Mouse (Mus musculus): ENCODE measurements around the gene Trpc1. TPM values are rescaled to one million over a fixed set of nuclear protein-coding genes. Genes with fewer than 3 reads are reported as not detected.

Gene Trpc1
- 2.1 and 3.2 TPM in 2 replicates for polyA plus RNA-seq (2014; fragmentation: Nextera tagmentation; extraction: Ambion mirVana)

DNA sequence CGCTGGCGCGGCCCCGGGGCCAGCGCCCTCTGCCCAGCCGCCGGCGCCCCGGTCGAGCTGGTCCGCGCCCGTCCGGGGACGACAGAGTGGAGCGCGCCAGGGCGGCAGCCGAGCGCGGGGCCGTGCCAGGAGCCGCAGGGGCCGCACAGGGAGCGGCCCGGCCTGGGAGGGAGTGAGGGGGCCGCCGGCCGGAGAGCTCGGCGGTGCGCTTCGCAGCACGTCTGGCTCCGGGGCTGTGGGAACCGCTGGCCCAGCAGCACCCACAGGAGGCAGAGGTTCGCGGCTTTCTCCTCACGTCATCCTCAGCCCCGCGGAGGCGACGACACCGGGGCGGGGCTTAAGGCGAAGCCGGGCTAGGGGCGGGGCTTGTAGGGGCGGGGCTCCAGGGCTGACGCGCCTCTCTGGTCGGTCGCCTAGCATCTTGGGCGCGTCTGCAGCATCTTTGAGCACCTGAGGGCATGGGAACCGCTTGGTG is at the start of gene Trpc1:
Trpc1 (minus strand) TSS at position 339 of the 475 bp plus-strand sequence.
- 0% methylated on average over 31 of the region's 56 CpGs for WGBS
- peak within 1 kb of the TSS; percentile 79 for H3K9ac ChIP-seq (ENCODE audit: low read length)
- peak within 1 kb of the TSS; percentile 89 for H3K4me3 ChIP-seq (ENCODE audit: low read depth, low read length)
- H3K27me3 ChIP-seq (ENCODE audit: control insufficient read depth, insufficient read depth, low read length) = peaks cover 8% of the 10 kb centered on the region; the same call in 1 of the 2 replicates
- DNase-seq (ENCODE audit: low spot score) (peak; percentile 91), ATAC-seq (ENCODE audit: insufficient read depth, low FRiP score, low TSS enrichment) (peak; percentile 98)
- 0 out of 2 replicates have a peak within 1 kb of the TSS, but pooled peaks have one; percentile 49 for H3K27ac ChIP-seq (ENCODE audit: low read depth, low read length)
- peak within 1 kb of the TSS; percentile 88 for H3K4me2 ChIP-seq (ENCODE audit: low read depth)
- H3K4me1 ChIP-seq (ENCODE audit: control insufficient read depth, insufficient read depth, low read length) = peaks cover 7% of the 10 kb centered on the region
- no peaks in the 10 kb centered on the region for H3K36me3 ChIP-seq (ENCODE audit: control insufficient read depth, insufficient read depth, low read length)
- H3K9me3 ChIP-seq (ENCODE audit: control insufficient read depth, low read length) = no peaks in the 10 kb centered on the region

DNA sequence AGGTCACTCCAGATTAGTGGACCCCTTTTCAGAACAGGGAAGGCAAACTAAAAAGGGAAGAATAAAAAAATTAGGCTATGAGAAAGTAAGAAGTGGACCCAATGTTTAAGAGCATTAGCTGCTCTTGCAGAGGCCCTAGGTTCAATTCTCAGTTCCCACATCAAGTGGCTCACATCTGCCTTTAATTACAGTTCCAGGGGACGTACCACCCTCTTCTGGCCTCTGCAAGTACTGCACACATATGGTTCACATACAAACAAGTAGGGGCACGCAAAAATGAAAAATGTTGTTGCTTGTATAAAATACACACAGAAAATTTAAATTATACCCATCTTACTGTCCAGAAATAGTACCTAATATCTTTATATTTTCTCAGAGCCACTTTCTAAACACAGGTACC is 46.1 kb upstream of the Trpc1 start:
- ATAC-seq (ENCODE audit: insufficient read depth, low FRiP score, low TSS enrichment) = no peak
- 91% methylated on average over 2 of the region's 2 CpGs for WGBS

DNA sequence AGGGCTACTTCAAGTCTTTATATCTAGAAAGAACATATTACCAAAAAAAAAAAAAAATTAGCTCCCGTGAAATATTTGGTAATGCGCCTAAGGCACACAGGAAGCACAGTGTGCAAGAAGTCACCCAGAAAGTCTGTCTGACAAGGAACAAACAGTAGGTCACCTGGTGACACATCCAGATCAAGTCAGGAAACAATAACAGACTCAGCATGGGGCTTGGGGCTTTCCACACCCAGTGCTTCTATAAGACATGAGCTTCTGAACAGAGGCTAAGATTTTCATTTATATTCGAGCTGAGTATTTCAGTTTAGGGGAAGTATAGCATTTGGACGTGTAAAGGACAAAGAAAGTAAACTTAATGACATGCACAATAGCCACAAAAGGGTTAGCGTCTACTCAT is 45.7 kb upstream of the Trpc1 start:
- WGBS = 72% methylated on average over 5 of the region's 5 CpGs
- no peak overlapping the region for H3K27ac ChIP-seq (ENCODE audit: low read depth, low read length)
- no peak overlapping the region for H3K4me3 ChIP-seq (ENCODE audit: low read depth, low read length)
- no peak overlapping the region for H3K4me2 ChIP-seq (ENCODE audit: low read depth)
- no peaks in the 10 kb centered on the region for H3K36me3 ChIP-seq (ENCODE audit: control insufficient read depth, insufficient read depth, low read length)
- no peak for ATAC-seq (ENCODE audit: insufficient read depth, low FRiP score, low TSS enrichment)
- no peak for DNase-seq (ENCODE audit: low spot score)
- no peaks in the 10 kb centered on the region for H3K27me3 ChIP-seq (ENCODE audit: control insufficient read depth, insufficient read depth, low read length)
- no peaks in the 10 kb centered on the region for H3K4me1 ChIP-seq (ENCODE audit: control insufficient read depth, insufficient read depth, low read length)
- H3K9me3 ChIP-seq (ENCODE audit: control insufficient read depth, low read length) = no peaks in the 10 kb centered on the region
- H3K9ac ChIP-seq (ENCODE audit: low read length) = no peak overlapping the region

More for the DNA sequence above, 46.1 kb upstream of the Trpc1 start:
- Histone ChIP-seq H3K4me1 (ENCODE audit: control insufficient read depth, insufficient read depth, low read length) (no peaks in the 10 kb centered on the region), H3K9me3 (ENCODE audit: control insufficient read depth, low read length) (no peaks in the 10 kb centered on the region), H3K4me3 (ENCODE audit: low read depth, low read length) (no peak overlapping the region), H3K9ac (ENCODE audit: low read length) (no peak overlapping the region), H3K36me3 (ENCODE audit: control insufficient read depth, insufficient read depth, low read length) (no peaks in the 10 kb centered on the region), H3K4me2 (ENCODE audit: low read depth) (no peak overlapping the region), H3K27ac (ENCODE audit: low read depth, low read length) (no peak overlapping the region), H3K27me3 (ENCODE audit: control insufficient read depth, insufficient read depth, low read length) (no peaks in the 10 kb centered on the region)
- DNase-seq (ENCODE audit: low spot score) = no peak

DNA sequence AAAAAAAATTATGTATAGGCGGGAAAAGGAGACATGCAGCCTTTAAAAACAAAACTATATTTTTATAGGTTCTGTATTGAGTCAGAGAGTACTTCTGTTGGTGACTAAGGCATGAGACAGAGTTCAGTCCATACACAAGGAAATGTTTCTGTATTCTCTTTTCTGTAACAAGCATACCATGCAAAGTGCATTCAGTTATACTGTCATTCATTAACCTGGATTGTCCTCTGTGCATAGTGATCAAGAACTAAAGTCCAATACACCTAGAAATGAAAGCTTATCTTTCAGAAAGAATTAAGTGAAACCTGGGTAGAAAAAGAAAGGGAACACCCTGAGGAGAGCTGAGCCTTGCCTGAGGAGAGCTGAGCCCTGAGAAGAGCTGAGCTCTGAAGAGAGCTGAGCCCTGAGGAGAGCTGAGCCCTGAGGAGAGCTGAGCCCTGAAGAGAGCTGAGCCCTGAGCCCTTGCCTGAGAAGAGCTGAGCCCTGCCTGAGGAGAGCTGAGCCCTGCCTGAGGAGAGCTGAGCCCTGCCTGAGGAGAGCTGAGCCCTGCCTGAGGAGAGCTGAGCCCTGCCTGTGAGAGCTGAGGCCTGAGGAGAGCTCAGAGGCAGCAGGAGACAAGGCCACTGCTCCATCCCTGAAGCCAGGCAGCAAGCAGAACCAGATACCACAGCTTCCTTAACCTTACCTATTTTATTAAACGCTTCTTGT is 45.1 kb upstream of the Trpc1 start:
- ATAC-seq (ENCODE audit: insufficient read depth, low FRiP score, low TSS enrichment) (no peak), DNase-seq (ENCODE audit: low spot score) (no peak)
- no peaks in the 10 kb centered on the region for H3K4me1 ChIP-seq (ENCODE audit: control insufficient read depth, insufficient read depth, low read length)
- H3K9ac ChIP-seq (ENCODE audit: low read length) = no peak overlapping the region
- WGBS = 87% methylated on average over 2 of the region's 2 CpGs
- H3K4me2 ChIP-seq (ENCODE audit: low read depth) = no peak overlapping the region
- H3K4me3 ChIP-seq (ENCODE audit: low read depth, low read length) = no peak overlapping the region
- H3K9me3 ChIP-seq (ENCODE audit: control insufficient read depth, low read length) = no peaks in the 10 kb centered on the region
- no peaks in the 10 kb centered on the region for H3K36me3 ChIP-seq (ENCODE audit: control insufficient read depth, insufficient read depth, low read length)
- H3K27ac ChIP-seq (ENCODE audit: low read depth, low read length) = no peak overlapping the region
- H3K27me3 ChIP-seq (ENCODE audit: control insufficient read depth, insufficient read depth, low read length) = no peaks in the 10 kb centered on the region

DNA sequence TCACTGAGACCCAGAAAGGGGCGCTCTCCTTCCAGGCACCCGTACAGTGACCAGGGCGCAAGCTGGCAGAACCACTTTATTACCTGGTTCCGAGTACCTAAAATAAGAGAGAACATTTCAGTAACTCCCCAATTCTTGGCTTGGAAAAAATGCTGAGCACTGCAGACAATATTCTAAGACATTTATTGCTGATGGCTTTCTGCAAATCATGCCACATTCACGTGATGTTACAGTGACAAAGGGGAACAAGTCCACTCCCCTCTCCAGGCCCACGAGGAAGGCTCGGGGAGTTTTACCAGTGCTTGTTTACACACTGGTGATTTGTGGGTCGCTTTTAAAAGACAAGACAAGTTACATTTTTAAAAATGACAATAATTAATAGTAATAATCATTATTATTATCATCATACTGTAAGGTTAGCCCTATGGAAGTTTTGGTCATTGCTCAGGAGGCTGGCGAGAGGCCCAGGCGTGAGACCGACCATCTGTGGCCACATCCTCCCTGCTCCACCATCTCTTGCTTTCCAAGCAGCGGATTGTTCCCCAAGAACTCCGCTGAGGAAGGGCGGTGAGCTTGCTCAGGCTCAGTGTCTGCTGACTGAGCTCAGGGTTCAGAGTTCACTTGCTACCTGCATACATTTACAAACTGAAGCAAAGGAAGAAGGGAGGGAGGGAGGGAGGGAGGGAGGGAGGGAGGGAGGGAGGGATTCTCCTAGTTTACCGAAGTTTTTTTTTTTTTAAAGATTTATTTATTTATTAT is 44.0 kb upstream of the Trpc1 start:
- H3K27ac ChIP-seq (ENCODE audit: low read depth, low read length) = no peak overlapping the region
- H3K36me3 ChIP-seq (ENCODE audit: control insufficient read depth, insufficient read depth, low read length) = no peaks in the 10 kb centered on the region
- no peak overlapping the region for H3K9ac ChIP-seq (ENCODE audit: low read length)
- H3K4me1 ChIP-seq (ENCODE audit: control insufficient read depth, insufficient read depth, low read length) = no peaks in the 10 kb centered on the region
- no peak for ATAC-seq (ENCODE audit: insufficient read depth, low FRiP score, low TSS enrichment)
- H3K9me3 ChIP-seq (ENCODE audit: control insufficient read depth, low read length) = no peaks in the 10 kb centered on the region
- H3K4me3 ChIP-seq (ENCODE audit: low read depth, low read length) = no peak overlapping the region
- no peaks in the 10 kb centered on the region for H3K27me3 ChIP-seq (ENCODE audit: control insufficient read depth, insufficient read depth, low read length)
- WGBS = 88% methylated on average over 15 of the region's 15 CpGs
- H3K4me2 ChIP-seq (ENCODE audit: low read depth) = no peak overlapping the region
- no peak for DNase-seq (ENCODE audit: low spot score)

DNA sequence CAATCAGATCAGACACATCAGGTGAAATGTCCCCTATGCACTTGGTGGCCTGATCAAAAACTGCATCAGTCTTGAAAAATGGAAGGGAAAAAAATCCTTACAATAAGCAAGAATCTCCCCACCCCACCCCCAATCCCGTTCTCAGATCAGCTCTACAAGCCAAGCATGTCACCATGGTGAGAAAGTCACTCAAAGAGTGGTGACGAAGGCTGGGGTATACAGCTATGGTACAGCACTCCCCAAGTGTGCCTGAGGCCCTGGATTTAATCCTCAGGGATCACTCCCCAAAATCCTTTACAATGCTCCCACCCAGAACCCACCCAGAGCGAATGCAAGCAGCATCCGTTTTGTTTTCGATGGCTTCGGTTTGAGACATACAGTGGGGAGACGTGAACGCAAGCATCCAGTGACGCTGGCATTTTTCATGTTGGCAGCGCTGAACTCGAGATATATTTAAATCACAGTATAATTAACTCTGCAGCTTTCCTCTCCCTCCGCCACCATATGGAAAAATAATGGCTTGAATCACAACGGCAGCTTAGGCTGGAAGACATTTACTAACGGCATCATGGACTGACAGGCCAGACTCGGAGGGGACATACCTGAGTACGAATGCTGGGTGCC is 34.8 kb upstream of the Trpc1 start:
- Histone ChIP-seq H3K9me3 (ENCODE audit: control insufficient read depth, low read length) (no peaks in the 10 kb centered on the region), H3K36me3 (ENCODE audit: control insufficient read depth, insufficient read depth, low read length) (no peaks in the 10 kb centered on the region), H3K9ac (ENCODE audit: low read length) (no peak overlapping the region), H3K27me3 (ENCODE audit: control insufficient read depth, insufficient read depth, low read length) (no peaks in the 10 kb centered on the region), H3K27ac (ENCODE audit: low read depth, low read length) (no peak overlapping the region), H3K4me3 (ENCODE audit: low read depth, low read length) (no peak overlapping the region), H3K4me2 (ENCODE audit: low read depth) (no peak overlapping the region), H3K4me1 (ENCODE audit: control insufficient read depth, insufficient read depth, low read length) (no peaks in the 10 kb centered on the region)
- DNase-seq (ENCODE audit: low spot score) = no peak
- WGBS = 90% methylated on average over 16 of the region's 16 CpGs
- ATAC-seq (ENCODE audit: insufficient read depth, low FRiP score, low TSS enrichment) = no peak

DNA sequence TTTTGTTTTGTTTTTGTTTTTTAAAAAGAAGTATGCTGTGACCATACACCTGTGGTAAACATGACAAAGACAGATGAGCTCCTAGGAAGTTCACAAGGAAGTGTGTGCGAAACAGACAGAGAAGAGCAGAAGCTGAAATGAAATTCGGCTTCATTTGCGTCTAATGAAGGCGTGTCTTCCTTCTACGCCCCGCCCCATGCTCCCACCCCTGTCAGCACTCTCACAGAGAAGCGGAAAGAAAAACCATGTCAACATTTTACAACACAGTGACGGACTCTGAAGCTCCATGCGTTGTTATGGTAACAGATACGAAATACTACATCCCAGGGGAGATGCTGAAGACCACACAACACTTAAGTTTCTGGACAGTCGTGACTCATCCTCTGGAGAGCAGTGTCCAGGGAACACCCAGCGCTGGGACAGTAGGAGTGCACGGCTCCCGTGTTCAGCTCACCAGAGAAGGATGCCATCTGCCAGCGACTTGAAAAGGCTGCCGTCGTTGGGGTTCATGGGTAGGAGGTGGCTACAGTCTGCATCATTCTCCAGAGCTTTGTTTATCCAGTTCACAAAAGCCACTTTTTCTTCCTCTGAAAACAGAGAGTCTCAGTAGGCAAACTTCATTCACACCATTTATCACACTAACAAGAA is 33.6 kb upstream of the Trpc1 start:
- no peak overlapping the region for H3K27ac ChIP-seq (ENCODE audit: low read depth, low read length)
- no peak overlapping the region for H3K9ac ChIP-seq (ENCODE audit: low read length)
- DNase-seq (ENCODE audit: low spot score) (no peak), ATAC-seq (ENCODE audit: insufficient read depth, low FRiP score, low TSS enrichment) (no peak)
- WGBS = 75% methylated on average over 17 of the region's 17 CpGs
- H3K4me3 ChIP-seq (ENCODE audit: low read depth, low read length) = no peak overlapping the region
- H3K4me2 ChIP-seq (ENCODE audit: low read depth) = no peak overlapping the region
- no peaks in the 10 kb centered on the region for H3K9me3 ChIP-seq (ENCODE audit: control insufficient read depth, low read length)
- H3K4me1 ChIP-seq (ENCODE audit: control insufficient read depth, insufficient read depth, low read length) = no peaks in the 10 kb centered on the region
- H3K27me3 ChIP-seq (ENCODE audit: control insufficient read depth, insufficient read depth, low read length) = no peaks in the 10 kb centered on the region
- no peaks in the 10 kb centered on the region for H3K36me3 ChIP-seq (ENCODE audit: control insufficient read depth, insufficient read depth, low read length)

DNA sequence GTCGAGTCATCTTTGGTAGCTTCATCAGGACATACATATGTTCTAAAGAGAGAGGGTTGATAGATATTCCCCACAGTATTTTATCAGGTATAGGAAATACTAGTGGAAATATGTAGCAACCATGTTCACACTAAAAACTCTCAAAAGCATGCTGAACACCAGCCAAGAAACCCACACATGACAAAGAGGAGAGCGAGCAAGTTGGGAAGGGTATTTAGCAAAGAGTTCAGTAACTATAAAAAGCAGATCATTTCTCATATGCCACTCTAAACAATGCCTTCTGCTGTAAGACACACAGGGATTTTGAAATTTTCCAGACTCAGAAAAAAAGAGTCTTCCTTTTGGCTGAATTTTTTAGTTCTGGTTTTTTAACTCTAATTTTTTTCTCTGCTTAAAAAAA is 21.5 kb upstream of the Trpc1 start:
- H3K4me1 ChIP-seq (ENCODE audit: control insufficient read depth, insufficient read depth, low read length) = no peaks in the 10 kb centered on the region
- H3K27ac ChIP-seq (ENCODE audit: low read depth, low read length) = no peak overlapping the region
- no peak overlapping the region for H3K4me2 ChIP-seq (ENCODE audit: low read depth)
- DNase-seq (ENCODE audit: low spot score) (no peak), ATAC-seq (ENCODE audit: insufficient read depth, low FRiP score, low TSS enrichment) (no peak)
- H3K9me3 ChIP-seq (ENCODE audit: control insufficient read depth, low read length) = no peaks in the 10 kb centered on the region
- no peak overlapping the region for H3K9ac ChIP-seq (ENCODE audit: low read length)
- H3K27me3 ChIP-seq (ENCODE audit: control insufficient read depth, insufficient read depth, low read length) = no peaks in the 10 kb centered on the region
- no peaks in the 10 kb centered on the region for H3K36me3 ChIP-seq (ENCODE audit: control insufficient read depth, insufficient read depth, low read length)
- WGBS = 87% methylated on average over 2 of the region's 2 CpGs
- H3K4me3 ChIP-seq (ENCODE audit: low read depth, low read length) = no peak overlapping the region
